Mouse (Mus musculus) gastrocnemius, postnatal 10 days (tissue): ENCODE measurements around the gene Gabbr1. TPM values are rescaled to one million over a fixed set of nuclear protein-coding genes. Genes with fewer than 3 reads are reported as not detected.

Experiments used
- DNase-seq: peaks from one replicate; pipeline ENCODE4 v3.0.0; 2021; ENCODE audit warnings: mixed read lengths
- total RNA-seq, 2 experiments: library from RNA; stranded (reverse); gene quantifications; 2 replicates each; pipeline ENCODE4 v1.2.3; 2021

The Gabbr1 gene
- total RNA-seq, 2 experiments from 2014 or later: 12.8 to 20.1 TPM

- DNase-seq: no peak
These were observed 1.0 kb upstream of the Gabbr1 start for GRCm38 (mm10) chr17:37044651-37045244.

GRCm38 (mm10) chr17:37046312-37047112 is 746 bp downstream of the Gabbr1 start:
- DNase-seq: peak; percentile 50

- no peak for DNase-seq
These were observed 1.7 kb downstream of the Gabbr1 start for GRCm38 (mm10) chr17:37047332-37047976.

- DNase-seq: no peak
These were observed 2.2 kb downstream of the Gabbr1 start for GRCm38 (mm10) chr17:37047981-37048380.

GRCm38 (mm10) chr17:37048383-37048782 is 2.6 kb downstream of the Gabbr1 start:
- DNase-seq: no peak

- DNase-seq: peak; percentile 77
These were observed 4.0 kb downstream of the Gabbr1 start for GRCm38 (mm10) chr17:37049570-37050310.

- peak; percentile 72 for DNase-seq
These were observed 4.6 kb downstream of the Gabbr1 start for GRCm38 (mm10) chr17:37050399-37050798.

GRCm38 (mm10) chr17:37050876-37051275 is 5.1 kb downstream of the Gabbr1 start:
- DNase-seq: peak; percentile 20

- DNase-seq: no peak
These were observed 6.0 kb downstream of the Gabbr1 start for GRCm38 (mm10) chr17:37051745-37052144.

- no peak for DNase-seq
These were observed 11.2 kb downstream of the Gabbr1 start for GRCm38 (mm10) chr17:37056957-37057356.

GRCm38 (mm10) chr17:37061435-37061834 is 15.7 kb downstream of the Gabbr1 start:
- no peak for DNase-seq

- DNase-seq: no peak
These were observed 16.4 kb downstream of the Gabbr1 start for GRCm38 (mm10) chr17:37062101-37062641.

- no peak for DNase-seq
These were observed 17.3 kb downstream of the Gabbr1 start for GRCm38 (mm10) chr17:37063063-37063462.

GRCm38 (mm10) chr17:37063686-37064495 is 18.1 kb downstream of the Gabbr1 start:
- no peak for DNase-seq

- DNase-seq: no peak
These were observed 20.2 kb downstream of the Gabbr1 start for GRCm38 (mm10) chr17:37065993-37066392.

GRCm38 (mm10) chr17:37067861-37068260 is 22.1 kb downstream of the Gabbr1 start:
- DNase-seq: no peak

GRCm38 (mm10) chr17:37070121-37070520 is 24.4 kb downstream of the Gabbr1 start:
- no peak for DNase-seq

- no peak for DNase-seq
These were observed 26.4 kb downstream of the Gabbr1 start for GRCm38 (mm10) chr17:37072080-37072729.

GRCm38 (mm10) chr17:37072730-37073276 is 27.0 kb downstream of the Gabbr1 start:
- no peak for DNase-seq

GRCm38 (mm10) chr17:37075181-37075580 is 29.4 kb downstream of the Gabbr1 start:
- no peak for DNase-seq
